Mouse (Mus musculus): ENCODE measurements around the gene Yy1. TPM values are rescaled to one million over a fixed set of nuclear protein-coding genes. Genes with fewer than 3 reads are reported as not detected.

Yy1 gene
- polyA plus RNA-seq, 2 experiments, result 7.9 to 11.8 TPM

- ATAC-seq (ENCODE audit: insufficient read depth), result no peak
- no peaks in the 10 kb centered on the region for H3K9me3 ChIP-seq (ENCODE audit: control insufficient read depth, low read length)
- no peaks in the 10 kb centered on the region; the same call in none of the 2 replicates for H3K36me3 ChIP-seq (replicated peaks; ENCODE audit: control insufficient read depth, insufficient read depth, low read depth)
- TF ChIP-seq CTCF (IDR thresholded peaks at IDR 0.05; ENCODE audit: low read depth) (no peak), EP300 (IDR thresholded peaks at IDR 0.05; ENCODE audit: low read depth) (no peak)
- no peaks in the 10 kb centered on the region for H3K27me3 ChIP-seq (ENCODE audit: control insufficient read depth, insufficient read depth, low read length)
- H3K4me2 ChIP-seq (ENCODE audit: low read depth), result no peak overlapping the region
- H3K9ac ChIP-seq (replicated peaks), result no peak overlapping the region
- 81% methylated on average over 2 of the region's 2 CpGs for WGBS (ENCODE audit: insufficient replicate concordance)
- H3K27ac ChIP-seq, result no peak overlapping the region
- H3K4me3 ChIP-seq (ENCODE audit: insufficient read depth in 1 of 2, low read depth in 2 of 2, low read length in 2 of 2), result no peak overlapping the region
- H3K4me1 ChIP-seq (replicated peaks; ENCODE audit: control insufficient read depth in 2 of 2, insufficient read depth in 2 of 2, low read length in 1 of 2), result peaks cover 12 to 16% of the 10 kb centered on the region in 2 experiments
- no peak for DNase-seq (ENCODE audit: low read depth in 3 of 3, low spot score in 3 of 3)
Measured at GRCm38 (mm10) chr12:108801613-108802012, 8.8 kb downstream of the Yy1 start.

- Histone ChIP-seq H3K36me3 (replicated peaks; ENCODE audit: control insufficient read depth, insufficient read depth, low read depth) (peaks cover 8% of the 10 kb centered on the region), H3K4me2 (ENCODE audit: low read depth) (no peak overlapping the region), H3K4me3 (ENCODE audit: insufficient read depth in 1 of 2, low read depth in 2 of 2, low read length in 2 of 2) (no peak overlapping the region), H3K27me3 (ENCODE audit: control insufficient read depth, insufficient read depth, low read length) (no peaks in the 10 kb centered on the region), H3K9ac (replicated peaks) (no peak overlapping the region; the same call in 1 of the 2 replicates), H3K27ac (no peak overlapping the region), H3K4me1 (replicated peaks; ENCODE audit: control insufficient read depth in 2 of 2, insufficient read depth in 2 of 2, low read length in 1 of 2) (peaks cover 0 to 5% of the 10 kb centered on the region in 2 experiments; a peak in 1 of 4 replicates), H3K9me3 (ENCODE audit: control insufficient read depth, low read length) (no peaks in the 10 kb centered on the region)
- no peak for TF ChIP-seq EP300 (IDR thresholded peaks at IDR 0.05; ENCODE audit: low read depth)
- TF ChIP-seq CTCF (IDR thresholded peaks at IDR 0.05; ENCODE audit: low read depth), result no peak
- DNase-seq (ENCODE audit: low read depth in 3 of 3, low spot score in 3 of 3) (no peak), ATAC-seq (ENCODE audit: insufficient read depth) (no peak)
- 79% methylated on average over 2 of the region's 2 CpGs for WGBS (ENCODE audit: insufficient replicate concordance)
Measured at GRCm38 (mm10) chr12:108804388-108804787, 11.6 kb downstream of the Yy1 start.

GRCm38 (mm10) chr12:108808465-108808864 lies 15.7 kb downstream of the Yy1 start:
- no peak overlapping the region for H3K4me2 ChIP-seq (ENCODE audit: low read depth)
- no peaks in the 10 kb centered on the region for H3K9me3 ChIP-seq (ENCODE audit: control insufficient read depth, low read length)
- TF ChIP-seq EP300 (IDR thresholded peaks at IDR 0.05; ENCODE audit: low read depth), result no peak
- TF ChIP-seq CTCF (IDR thresholded peaks at IDR 0.05; ENCODE audit: low read depth), result no peak
- peaks cover 9% of the 10 kb centered on the region for H3K36me3 ChIP-seq (replicated peaks; ENCODE audit: control insufficient read depth, insufficient read depth, low read depth)
- peaks cover 0 to 12% of the 10 kb centered on the region in 2 experiments; a peak in 2 of 4 replicates for H3K4me1 ChIP-seq (replicated peaks; ENCODE audit: control insufficient read depth in 2 of 2, insufficient read depth in 2 of 2, low read length in 1 of 2)
- WGBS (ENCODE audit: insufficient replicate concordance), result 72% methylated on average over 2 of the region's 2 CpGs
- H3K4me3 ChIP-seq (ENCODE audit: insufficient read depth in 1 of 2, low read depth in 2 of 2, low read length in 2 of 2), result no peak overlapping the region
- H3K27ac ChIP-seq, result no peak overlapping the region
- H3K27me3 ChIP-seq (ENCODE audit: control insufficient read depth, insufficient read depth, low read length), result no peaks in the 10 kb centered on the region
- ATAC-seq (ENCODE audit: insufficient read depth) (no peak), DNase-seq (ENCODE audit: low read depth in 3 of 3, low spot score in 3 of 3) (no peak)
- no peak overlapping the region for H3K9ac ChIP-seq (replicated peaks)

- peak overlapping the region; percentile 14 for H3K27ac ChIP-seq
- H3K27me3 ChIP-seq (ENCODE audit: control insufficient read depth, insufficient read depth, low read length), result no peaks in the 10 kb centered on the region
- H3K9me3 ChIP-seq (ENCODE audit: control insufficient read depth, low read length), result no peaks in the 10 kb centered on the region
- no peak overlapping the region for H3K4me3 ChIP-seq (ENCODE audit: insufficient read depth in 1 of 2, low read depth in 2 of 2, low read length in 2 of 2)
- 43% methylated on average over 1 of the region's 1 CpGs for WGBS (ENCODE audit: insufficient replicate concordance)
- H3K4me2 ChIP-seq (ENCODE audit: low read depth), result no peak overlapping the region
- H3K36me3 ChIP-seq (replicated peaks; ENCODE audit: control insufficient read depth, insufficient read depth, low read depth), result peaks cover 20% of the 10 kb centered on the region
- DNase-seq (ENCODE audit: low read depth in 3 of 3, low spot score in 3 of 3) (no peak), ATAC-seq (ENCODE audit: insufficient read depth) (no peak)
- H3K4me1 ChIP-seq (replicated peaks; ENCODE audit: control insufficient read depth in 2 of 2, insufficient read depth in 2 of 2, low read length in 1 of 2), result peaks cover 0 to 12% of the 10 kb centered on the region in 2 experiments; a peak in 2 of 4 replicates
- TF ChIP-seq CTCF (IDR thresholded peaks at IDR 0.05; ENCODE audit: low read depth) (no peak), EP300 (IDR thresholded peaks at IDR 0.05; ENCODE audit: low read depth) (no peak)
- no peak overlapping the region for H3K9ac ChIP-seq (replicated peaks)
Measured at GRCm38 (mm10) chr12:108809771-108810170, 17.0 kb downstream of the Yy1 start.

GRCm38 (mm10) chr12:108810309-108810708 lies 17.5 kb downstream of the Yy1 start:
- H3K36me3 ChIP-seq (replicated peaks; ENCODE audit: control insufficient read depth, insufficient read depth, low read depth), result peaks cover 25% of the 10 kb centered on the region

More at GRCm38 (mm10) chr12:108810309-108810708, 17.5 kb downstream of the Yy1 start:
- DNase-seq (ENCODE audit: low read depth in 3 of 3, low spot score in 3 of 3) (no peak), ATAC-seq (ENCODE audit: insufficient read depth) (peak; percentile 40; the same call in 1 of the 2 replicates)
- 41% methylated on average over 7 of the region's 7 CpGs for WGBS (ENCODE audit: insufficient replicate concordance)
- H3K4me1 ChIP-seq (replicated peaks; ENCODE audit: control insufficient read depth in 2 of 2, insufficient read depth in 2 of 2, low read length in 1 of 2), result peaks cover 0 to 12% of the 10 kb centered on the region in 2 experiments; a peak in 2 of 4 replicates
- no peak overlapping the region for H3K4me2 ChIP-seq (ENCODE audit: low read depth)
- H3K4me3 ChIP-seq (ENCODE audit: insufficient read depth in 1 of 2, low read depth in 2 of 2, low read length in 2 of 2), result no peak overlapping the region
- TF ChIP-seq EP300 (IDR thresholded peaks at IDR 0.05; ENCODE audit: low read depth), result 0 out of 2 replicates have a peak, but pooled peaks have one; percentile 5
- no peak for TF ChIP-seq CTCF (IDR thresholded peaks at IDR 0.05; ENCODE audit: low read depth)
- no peaks in the 10 kb centered on the region for H3K9me3 ChIP-seq (ENCODE audit: control insufficient read depth, low read length)
- H3K9ac ChIP-seq (replicated peaks), result no peak overlapping the region
- no peaks in the 10 kb centered on the region for H3K27me3 ChIP-seq (ENCODE audit: control insufficient read depth, insufficient read depth, low read length)
- H3K27ac ChIP-seq, result no peak overlapping the region
